Mouse (Mus musculus): Measurements from ENCODE around the gene Ptpra.

DNA sequence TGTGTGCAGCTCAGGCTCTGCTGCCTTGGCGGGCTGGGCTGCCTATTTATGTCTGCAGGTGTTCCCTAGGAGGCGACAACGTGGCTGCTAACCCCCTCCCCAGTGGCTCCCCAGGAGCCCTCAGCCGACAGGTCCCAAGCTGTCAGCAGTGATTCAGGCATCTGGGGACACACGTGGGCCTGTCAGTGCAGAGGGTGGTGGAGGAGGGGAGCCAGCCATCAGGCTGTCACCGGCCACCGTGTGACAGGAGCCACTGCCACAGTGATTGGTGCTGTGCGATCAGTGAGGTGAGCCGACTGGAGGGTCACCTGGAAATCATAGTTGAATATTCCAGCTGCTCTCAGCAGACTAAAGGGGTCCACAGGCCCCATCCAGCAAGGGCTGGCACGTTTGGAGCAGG is 132.5 kb downstream of the Ptpra start, which contains the start of gene Avp:
- no peak for TF ChIP-seq PAX5 (IDR thresholded peaks at IDR 0.05; ENCODE audit: low read length)
- TF ChIP-seq NRF1 (IDR thresholded peaks at IDR 0.05; ENCODE audit: low read depth, low read length) = no peak
- no peak for TF ChIP-seq CTCF (conservative IDR thresholded peaks at IDR 0.05 in 1 of 2, IDR thresholded peaks at IDR 0.05 in 1 of 2; ENCODE audit: low read depth in 2 of 2, low read length in 2 of 2)
- TF ChIP-seq POLR2A (IDR thresholded peaks at IDR 0.05; ENCODE audit: low read depth, low read length) = no peak
- no peak for TF ChIP-seq TCF12 (IDR thresholded peaks at IDR 0.05; ENCODE audit: low read depth, low read length)
- TF ChIP-seq POLR2AphosphoS2 (IDR thresholded peaks at IDR 0.05; ENCODE audit: low read depth, low read length) = no peak
- no peak for TF ChIP-seq EP300 (IDR thresholded peaks at IDR 0.05; ENCODE audit: low read length)
- no peak for TF ChIP-seq ZMIZ1 (IDR thresholded peaks at IDR 0.05; ENCODE audit: low read depth, low read length)
- TF ChIP-seq ELF1 (IDR thresholded peaks at IDR 0.05; ENCODE audit: low read depth, low read length) = no peak

All from CH12.LX (cell line).